Mouse (Mus musculus) CH12.LX (cell line): ENCODE data around the gene Smyd3. TPM values are rescaled to one million over a fixed set of nuclear protein-coding genes. Genes with fewer than 3 reads are reported as not detected.

ENCODE experiments used
- DNase-seq: peaks from one replicate; pipeline ENCODE4 v3.0.0-alpha.2; 2013; ENCODE audit errors: extremely low read depth
- H3K27ac ChIP-seq: 2 replicates; pipeline ENCODE4 v1.5.1; 2012; ENCODE audit warnings: low read depth, mild to moderate bottlenecking, control low read depth, moderate library complexity; ENCODE audit not compliant: insufficient read depth
- H3K27me3 ChIP-seq: replicated peaks from 2 replicates; pipeline ENCODE3; 2012; ENCODE audit warnings: inconsistent platforms
- H3K36me3 ChIP-seq, 2 experiments: replicated peaks in 1 of 2; 2 replicates each; pipeline versions ENCODE3 to v1.6.1; 2012; ENCODE audit warnings: inconsistent platforms in 1 of 2, low read length in 1 of 2, mild to moderate bottlenecking in 1 of 2, mixed read lengths in 1 of 2, moderate library complexity in 1 of 2; ENCODE audit not compliant: control insufficient read depth in 1 of 2, insufficient read depth in 1 of 2
- H3K4me1 ChIP-seq, 2 experiments: 2 replicates each; pipeline ENCODE4 v1.6.1; 2012; ENCODE audit warnings: inconsistent platforms in 1 of 2, moderate library complexity in 1 of 2; ENCODE audit not compliant: insufficient read depth in 2 of 2, control insufficient read depth in 1 of 2
- H3K4me2 ChIP-seq: 2 replicates; pipeline ENCODE4 v1.6.1; 2012; ENCODE audit warnings: low read depth, mild to moderate bottlenecking, control low read depth; ENCODE audit not compliant: poor library complexity, insufficient read depth, severe bottlenecking
- H3K4me3 ChIP-seq, 3 experiments: fragments of 150-350 bp in 1 of 3; sonication (generic) in 1 of 3; replicated peaks in 1 of 3; 2 replicates each; pipeline versions ENCODE3 to v1.5.1; 2011 to 2012; ENCODE audit warnings: low read depth in 2 of 3, low read length in 2 of 3, mild to moderate bottlenecking in 2 of 3, moderate library complexity in 2 of 3, control low read depth in 1 of 3, improper control_type of control experiment in 1 of 3, inconsistent platforms in 1 of 3, mixed read lengths in 1 of 3; ENCODE audit not compliant: poor library complexity in 1 of 3
- H3K79me2 ChIP-seq: replicated peaks from 2 replicates; pipeline ENCODE4 v1.6.1; 2012; ENCODE audit warnings: mild to moderate bottlenecking, moderate library complexity; ENCODE audit not compliant: control insufficient read depth, poor library complexity, insufficient read depth, severe bottlenecking; ENCODE audit errors: extremely low read depth
- H3K9ac ChIP-seq: 2 replicates; pipeline ENCODE4 v1.6.1; 2012; ENCODE audit warnings: low read depth, mild to moderate bottlenecking, control low read depth, moderate library complexity; ENCODE audit not compliant: insufficient read depth
- H3K9me3 ChIP-seq: replicated peaks from 2 replicates; pipeline ENCODE3; 2012; ENCODE audit warnings: low read length, inconsistent platforms, mixed read lengths
- CHD2 ChIP-seq: IDR thresholded peaks from 2 replicates; pipeline ENCODE4 v1.6.1; 2011; ENCODE audit warnings: low read length, improper control_type of control experiment
- CTCF ChIP-seq, 2 experiments: IDR thresholded peaks in 1 of 2; conservative IDR thresholded peaks in 1 of 2; 2 replicates each; pipeline ENCODE4 v1.5.1; 2011 to 2012; ENCODE audit warnings: low read depth in 2 of 2, low read length in 2 of 2, improper control_type of control experiment in 1 of 2, inconsistent platforms in 1 of 2, mild to moderate bottlenecking in 1 of 2, moderate library complexity in 1 of 2
- E2F4 ChIP-seq: IDR thresholded peaks from 2 replicates; pipeline ENCODE4 v1.6.1; 2011; ENCODE audit warnings: low read depth, low read length, improper control_type of control experiment; ENCODE audit not compliant: insufficient replicate concordance
- ELF1 ChIP-seq: IDR thresholded peaks from 2 replicates; pipeline ENCODE4 v1.6.1; 2014; ENCODE audit warnings: low read depth, mild to moderate bottlenecking, inconsistent platforms, low read length, improper control_type of control experiment
- GABPA ChIP-seq: IDR thresholded peaks from 2 replicates; pipeline ENCODE4 v1.6.1; 2012; ENCODE audit warnings: low read depth, low read length, improper control_type of control experiment, inconsistent platforms; ENCODE audit not compliant: insufficient replicate concordance
- JUN ChIP-seq: IDR thresholded peaks from 2 replicates; pipeline ENCODE4 v1.6.1; 2011; ENCODE audit warnings: low read depth, mild to moderate bottlenecking, low read length, improper control_type of control experiment, moderate library complexity; ENCODE audit not compliant: insufficient read depth
- KAT2A ChIP-seq: IDR thresholded peaks from 2 replicates; pipeline ENCODE4 v1.6.1; 2012; ENCODE audit warnings: low read length, improper control_type of control experiment, inconsistent platforms; ENCODE audit not compliant: insufficient replicate concordance
- MAX ChIP-seq: IDR thresholded peaks from 2 replicates; pipeline ENCODE4 v1.6.1; 2011; ENCODE audit warnings: low read length, improper control_type of control experiment
- MYC ChIP-seq: IDR thresholded peaks from 2 replicates; pipeline ENCODE4 v1.6.1; 2011; ENCODE audit warnings: low read depth, mild to moderate bottlenecking, improper control_type of control experiment, low read length
- NELFE ChIP-seq: IDR thresholded peaks from 2 replicates; pipeline ENCODE4 v1.6.1; 2011; ENCODE audit warnings: low read depth, low read length, improper control_type of control experiment
- PAX5 ChIP-seq: IDR thresholded peaks from 2 replicates; pipeline ENCODE4 v1.6.1; 2012; ENCODE audit warnings: low read length, inconsistent platforms, mixed read lengths
- POLR2AphosphoS2 ChIP-seq: IDR thresholded peaks from 2 replicates; pipeline ENCODE4 v1.6.1; 2011; ENCODE audit warnings: low read depth, low read length, improper control_type of control experiment
- RCOR1 ChIP-seq: conservative IDR thresholded peaks from 2 replicates; pipeline ENCODE4 v1.6.1; 2012; ENCODE audit warnings: low read depth, mild to moderate bottlenecking, inconsistent platforms, low read length, improper control_type of control experiment
- TBP ChIP-seq: conservative IDR thresholded peaks from 2 replicates; pipeline ENCODE4 v1.6.1; 2011; ENCODE audit warnings: low read depth, low read length, improper control_type of control experiment
- TCF12 ChIP-seq: IDR thresholded peaks from 2 replicates; pipeline ENCODE4 v1.6.1; 2014; ENCODE audit warnings: low read depth, mild to moderate bottlenecking, inconsistent platforms, low read length, improper control_type of control experiment
- USF1 ChIP-seq: IDR thresholded peaks from 2 replicates; pipeline ENCODE4 v1.6.1; 2014; ENCODE audit warnings: low read depth, mild to moderate bottlenecking, inconsistent platforms, low read length, improper control_type of control experiment
- USF2 ChIP-seq: conservative IDR thresholded peaks from 2 replicates; pipeline ENCODE4 v1.6.1; 2011; ENCODE audit warnings: low read depth, low read length, improper control_type of control experiment
- dilution Hi-C: fragments of 300-500 bp; cut with MboI; formaldehyde crosslinking; loops from 2 replicates; pipeline ENCODE4 v1.14.3; 2020; ENCODE audit warnings: low sequenced_read_pairs; ENCODE audit not compliant: extremely low pct_unique_long_range_greater_than_20kb, extremely low pct_ligation_motif_present
- in situ Hi-C: fragments of 300-500 bp; cut with MboI; formaldehyde crosslinking; loops from 3 replicates; pipeline ENCODE4 v1.14.3; 2019; ENCODE audit warnings: low sequenced_read_pairs, low pct_ligation_motif_present, low pct_unique_long_range_greater_than_20kb, mixed read lengths
- polyA plus RNA-seq: library from polyadenylated mRNA; unstranded; fragments of >175 nt; gene quantifications from 2 replicates; pipeline ENCODE4 v1.2.1, GENCODE M21; 2012; ENCODE audit warnings: low read depth; ENCODE audit not compliant: insufficient read length
- total RNA-seq, 2 experiments: library from RNA; depleted of rRNA; stranded (reverse); fragments of 300-350 nt in 1 of 2; fragments of >200 nt in 1 of 2; gene quantifications; 2 replicates each; pipeline ENCODE4 v1.2.3; 2012 to 2014

Gene Smyd3
- total and polyA plus RNA-seq, 3 experiments = 11.4 to 12.5 (median 11.8) TPM

DNA sequence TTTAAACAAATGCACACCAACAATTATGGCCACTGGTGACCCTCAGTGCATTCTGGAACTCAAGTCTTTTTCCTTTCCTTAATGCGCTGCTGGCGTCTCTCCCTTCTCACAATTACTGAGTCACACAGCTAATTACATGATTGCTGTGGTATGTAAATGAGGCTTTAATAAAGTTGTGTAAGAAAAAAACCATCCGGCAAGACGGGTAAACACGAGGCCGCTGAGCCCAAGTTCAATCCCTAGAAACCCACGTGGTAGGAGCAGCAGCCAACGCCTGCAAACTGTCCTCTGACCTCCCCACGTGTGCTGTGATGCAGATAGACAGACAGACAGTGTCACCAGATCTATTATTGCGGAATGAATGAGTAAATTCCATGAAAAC, 58.9 kb downstream of the Smyd3 start:
- no peaks in the 10 kb centered on the region for H3K27me3 ChIP-seq
- H3K4me1 ChIP-seq = peaks cover 0 to 6% of the 10 kb centered on the region in 2 experiments; a peak in 1 of 4 replicates
- H3K4me3 ChIP-seq = no peak overlapping the region
- no peaks in the 10 kb centered on the region for H3K79me2 ChIP-seq
- dilution Hi-C loops = no loop called here
- DNase-seq = no peak
- peaks cover 0 to 5% of the 10 kb centered on the region in 2 experiments for H3K36me3 ChIP-seq
- no peak for TF ChIP-seq MYC
- TF ChIP-seq RCOR1 = no peak
- TF ChIP-seq TCF12 = no peak
- no peak for TF ChIP-seq MAX
- TF ChIP-seq PAX5 = no peak
- TF ChIP-seq TBP = no peak
- no peak for TF ChIP-seq CTCF (conservative IDR thresholded peaks at IDR 0.05 in 1 of 2, IDR thresholded peaks at IDR 0.05 in 1 of 2; ENCODE audit: low read depth in 2 of 2, low read length in 2 of 2)
- TF ChIP-seq, all 38 proteins: peak for 0
- H3K9me3 ChIP-seq = no peaks in the 10 kb centered on the region
- no peak overlapping the region for H3K27ac ChIP-seq
- in situ Hi-C loops = no loop called here
- H3K9ac ChIP-seq = no peak overlapping the region
- H3K4me2 ChIP-seq = no peak overlapping the region

DNA sequence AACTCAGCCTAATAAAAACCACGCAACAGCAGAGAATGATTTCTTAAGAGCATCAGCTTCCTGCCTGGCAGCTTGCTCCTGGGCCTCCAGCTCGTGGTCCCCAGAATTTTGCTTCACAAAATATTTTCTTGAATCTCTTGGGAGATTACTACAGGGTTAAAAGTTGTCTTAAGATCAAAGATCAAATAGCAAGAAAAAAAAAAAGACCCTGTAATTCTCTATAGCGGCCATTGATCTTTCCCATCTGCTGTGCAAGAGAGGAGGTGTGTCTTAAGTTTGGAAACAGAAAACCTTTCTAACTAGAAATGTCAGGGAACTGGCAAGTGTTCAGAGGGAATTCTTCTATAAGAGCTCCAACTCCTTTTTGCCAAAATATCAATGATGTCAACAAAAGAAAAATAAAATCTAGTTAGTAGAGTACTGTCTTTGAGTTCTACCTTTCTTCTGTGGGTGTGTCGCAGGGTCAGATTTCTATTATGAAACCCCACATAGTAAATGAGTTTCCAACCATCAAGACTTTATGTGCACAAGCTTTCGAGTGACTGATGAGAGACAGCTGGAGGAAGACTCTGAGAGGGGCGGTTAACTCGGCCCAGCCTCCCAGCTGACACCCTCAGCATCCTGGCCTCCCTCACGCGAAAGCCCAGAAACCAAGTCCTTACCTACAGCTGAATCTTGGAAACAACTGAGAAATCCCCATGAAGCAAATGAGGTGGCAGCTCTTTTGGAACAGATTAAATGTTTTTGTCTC, 59.4 kb downstream of the Smyd3 start:
- no peaks in the 10 kb centered on the region for H3K79me2 ChIP-seq
- TF ChIP-seq KAT2A (no peak), NELFE (no peak), ELF1 (no peak), POLR2AphosphoS2 (no peak), USF1 (no peak), JUN (no peak), CHD2 (no peak), GABPA (no peak), E2F4 (no peak), USF2 (no peak)
- H3K9ac ChIP-seq = no peak overlapping the region
- peaks cover 0 to 5% of the 10 kb centered on the region in 2 experiments for H3K36me3 ChIP-seq
- no peak overlapping the region for H3K27ac ChIP-seq
- H3K4me1 ChIP-seq = peaks cover 0 to 6% of the 10 kb centered on the region in 2 experiments; a peak in 1 of 4 replicates
- in situ Hi-C loops = no loop called here
- dilution Hi-C loops = no loop called here
- H3K4me3 ChIP-seq = no peak overlapping the region
- H3K9me3 ChIP-seq = no peaks in the 10 kb centered on the region
- DNase-seq = no peak
- H3K27me3 ChIP-seq = no peaks in the 10 kb centered on the region
- H3K4me2 ChIP-seq = no peak overlapping the region
